Mouse (Mus musculus) layer of hippocampus, adult 9-11 months (tissue): ENCODE measurements at regions not wholly inside any gene's neighbourhood (a gene's known extent, or its start where the extent isn't known, plus 50 kb on each side); places are given as distances from the start of the nearest gene placed in this dataset.
A peak's percentile ranks its signal among the peaks of the same experiment; 100 is the strongest.

Source experiments
- DNase-seq: peaks from one replicate; pipeline ENCODE4 v3.0.0; 2022

DNA sequence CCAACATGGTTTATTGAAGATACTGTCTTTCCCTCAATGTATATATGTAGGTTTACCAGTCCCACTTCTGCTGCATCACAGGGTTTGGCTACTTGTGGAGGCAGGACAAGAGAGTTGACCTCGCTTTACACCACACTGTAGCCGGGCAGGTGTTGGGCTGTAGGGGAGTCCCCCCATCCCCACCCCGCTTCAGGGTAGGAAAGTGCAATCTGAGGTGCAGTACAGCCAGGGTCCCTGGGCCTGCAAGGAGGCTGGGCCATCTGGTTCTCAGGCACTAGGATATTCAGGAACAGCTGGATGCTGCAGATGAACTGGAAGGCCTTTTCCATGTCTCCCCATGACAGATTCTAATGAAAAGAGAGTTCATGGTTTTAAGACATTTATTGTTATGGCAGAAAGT is 142.0 kb downstream of the Sis start:
- DNase-seq, result no peak

DNA sequence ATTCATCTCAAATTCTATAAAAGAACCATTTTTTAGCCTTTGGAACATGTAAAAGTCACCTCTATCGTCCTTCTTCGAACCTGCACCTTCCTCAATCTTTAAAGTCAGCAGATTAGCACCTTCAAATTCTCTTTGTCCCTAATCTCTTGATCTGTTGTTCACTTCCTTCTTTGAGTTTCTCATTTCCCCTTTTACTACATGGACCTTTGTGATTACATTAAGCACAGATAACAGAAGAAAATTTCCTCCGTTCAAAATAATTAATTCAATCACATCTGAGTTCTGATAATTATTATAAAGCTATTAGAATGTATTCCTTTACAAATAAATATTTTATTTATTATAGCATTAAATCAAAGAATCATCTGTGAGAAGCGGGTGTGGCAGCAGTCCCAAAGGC is 144.5 kb downstream of the Sis start:
- DNase-seq, result no peak

DNA sequence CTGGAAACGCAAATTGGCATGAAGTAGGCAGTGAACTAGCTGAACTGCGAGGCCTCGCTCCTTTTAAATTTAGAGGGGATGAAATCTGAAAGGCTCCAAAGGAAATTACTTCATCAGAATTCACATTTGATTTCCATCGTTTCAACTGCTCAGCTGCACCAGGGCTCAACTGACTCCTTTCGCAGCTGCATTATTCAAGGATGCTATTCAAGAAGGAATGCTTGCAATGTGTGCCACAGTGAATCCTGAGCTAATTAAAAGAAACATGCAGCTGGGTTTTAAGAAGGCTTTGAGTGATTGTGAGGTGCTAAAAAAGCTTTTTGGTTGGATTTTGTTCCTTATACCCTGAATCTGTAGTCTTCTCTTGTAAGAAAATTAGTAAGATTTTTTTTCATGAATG is 177.1 kb downstream of the Sis start:
- peak; percentile 7 for DNase-seq
